Mouse (Mus musculus): ENCODE data around the gene Tacr2.

Gene Tacr2

GRCm38 (mm10) chr10:62306483-62306882 is 54.2 kb downstream of the Tacr2 start:
- no peak for DNase-seq

- peak in 1 of 2 experiments; percentile 60 for DNase-seq
These were observed 56.8 kb downstream of the Tacr2 start for GRCm38 (mm10) chr10:62308896-62309491.

- DNase-seq, result no peak
These were observed 57.4 kb downstream of the Tacr2 start for GRCm38 (mm10) chr10:62309593-62309992.

- DNase-seq, result no peak
These were observed 58.2 kb downstream of the Tacr2 start for GRCm38 (mm10) chr10:62310259-62311039.

GRCm38 (mm10) chr10:62311464-62311863 is 59.2 kb downstream of the Tacr2 start:
- DNase-seq, result peak; percentile 64 to 68

- no peak for DNase-seq
These were observed 60.9 kb downstream of the Tacr2 start for GRCm38 (mm10) chr10:62313140-62313539.

- peak; percentile 67 to 77 for DNase-seq
These were observed 61.7 kb downstream of the Tacr2 start for GRCm38 (mm10) chr10:62313885-62314424.

All from kidney, adult 8-10 months (tissue).